Mouse (Mus musculus) intestine, embryonic 16.5 days (tissue): ENCODE data around the gene Mmp23. TPM values are rescaled to one million over a fixed set of nuclear protein-coding genes. Genes with fewer than 3 reads are reported as not detected.

Experiments
- ATAC-seq: fragments of 200-750 bp; cut with Nextera tagmentation; 2 replicates; pipeline ENCODE4 v1.8.0; 2017; ENCODE audit warnings: moderate TSS enrichment, moderate library complexity
- H3K27ac ChIP-seq: fragments of 300-500 bp; sonication (generic); 2 replicates; pipeline ENCODE4 v1.5.1; 2014; ENCODE audit warnings: mild to moderate bottlenecking, low read length
- H3K27me3 ChIP-seq: fragments of 300-500 bp; sonication (generic); replicated peaks from 2 replicates; pipeline ENCODE4 v1.6.1; 2014; ENCODE audit warnings: low read length, control low read depth, mixed read lengths; ENCODE audit not compliant: control insufficient read depth, insufficient read depth
- H3K36me3 ChIP-seq: fragments of 300-500 bp; sonication (generic); 2 replicates; pipeline ENCODE4 v1.6.1; 2014; ENCODE audit warnings: low read length, control low read depth; ENCODE audit not compliant: control insufficient read depth, insufficient read depth
- H3K4me1 ChIP-seq: fragments of 300-500 bp; sonication (generic); 2 replicates; pipeline ENCODE4 v1.6.1; 2014; ENCODE audit warnings: low read length, control low read depth, mixed read lengths; ENCODE audit not compliant: control insufficient read depth, insufficient read depth
- H3K4me2 ChIP-seq: fragments of 300-500 bp; sonication (generic); 2 replicates; pipeline ENCODE4 v1.6.1; 2014; ENCODE audit warnings: low read depth, low read length, control low read depth
- H3K4me3 ChIP-seq: fragments of 300-500 bp; sonication (generic); 2 replicates; pipeline ENCODE4 v1.5.1; 2014; ENCODE audit warnings: mild to moderate bottlenecking, low read length
- H3K9ac ChIP-seq: fragments of 300-500 bp; sonication (generic); 2 replicates; pipeline ENCODE4 v1.6.1; 2014; ENCODE audit warnings: low read depth, low read length
- H3K9me3 ChIP-seq: fragments of 300-500 bp; sonication (generic); 2 replicates; pipeline ENCODE4 v1.6.1; 2016; ENCODE audit warnings: low read length, control low read depth; ENCODE audit not compliant: control insufficient read depth
- WGBS: fragments of 180-500 bp; shearing (Covaris S2); extraction: QIAGEN DNeasy Blood & Tissue Kit; methylation state at CpG from one replicate; pipeline ENCODE4 v1.1.7; 2014; 5-methylcytosine and 5-hydroxymethylcytosine counted together
- polyA plus RNA-seq: library from polyadenylated mRNA; unstranded; fragments of >200 nt; fragmentation: Nextera tagmentation; extraction: Ambion mirVana; gene quantifications from 2 replicates; pipeline ENCODE4 v1.2.1, GENCODE M21; 2015

Gene Mmp23
- polyA plus RNA-seq, result 39.6 and 41.3 TPM in 2 replicates

DNA sequence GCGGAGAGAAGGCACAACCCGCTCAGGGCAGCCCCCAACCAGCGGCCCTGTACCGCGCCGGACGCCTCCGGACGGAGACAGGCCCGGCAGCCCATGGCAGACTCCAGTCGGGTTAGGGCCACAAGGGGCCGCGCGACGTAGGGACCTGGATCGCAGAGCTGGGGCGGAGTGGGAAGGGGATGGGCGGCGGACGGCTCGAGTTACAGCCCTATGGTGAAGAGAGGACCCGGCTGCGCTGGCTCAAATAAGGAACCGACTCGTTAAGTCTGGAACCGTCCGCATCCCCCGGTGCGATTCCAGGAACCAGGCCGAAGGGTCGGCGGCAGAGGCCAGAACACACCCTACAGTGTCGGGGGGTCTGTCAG is at the start of gene Mmp23:
Gene Mmp23, minus strand, starts transcription at position 299 of the 365 bp plus-strand sequence.
- Histone ChIP-seq H3K4me1 (peaks cover 43% of the 10 kb centered on the region), H3K27ac (peak within 1 kb of the TSS; percentile 82), H3K4me3 (peak within 1 kb of the TSS; percentile 49), H3K27me3 (no peaks in the 10 kb centered on the region; the same call in 1 of the 2 replicates), H3K9ac (peak within 1 kb of the TSS; percentile 73), H3K4me2 (peak within 1 kb of the TSS; percentile 73), H3K9me3 (no peaks in the 10 kb centered on the region), H3K36me3 (peaks cover 21% of the 10 kb centered on the region)
- peak; percentile 26 for ATAC-seq
- WGBS, result under 1% methylated on average over 33 of the region's 33 CpGs

DNA sequence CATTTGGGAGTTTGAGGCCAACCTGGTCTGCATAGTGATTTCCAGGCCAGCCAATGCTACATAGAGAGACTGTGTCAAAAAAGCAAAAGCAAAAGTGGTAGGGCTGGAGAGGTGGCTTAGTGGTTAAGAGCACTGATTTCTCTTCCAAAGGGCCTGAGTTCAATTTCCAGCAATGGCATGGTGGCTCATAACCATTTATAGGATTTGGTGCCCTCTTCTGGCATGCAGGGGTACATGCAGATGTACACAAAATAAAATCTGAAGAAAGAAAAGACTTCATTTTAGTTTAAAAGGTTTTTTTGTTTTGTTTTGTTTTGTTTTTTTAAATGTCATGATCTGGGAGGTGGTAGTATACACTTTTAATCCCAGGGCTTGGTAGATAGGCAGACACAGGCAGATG is 47.2 kb upstream of the Mmp23 start:
- Histone ChIP-seq H3K4me1 (peaks cover 12% of the 10 kb centered on the region), H3K9me3 (no peaks in the 10 kb centered on the region), H3K27ac (no peak overlapping the region), H3K27me3 (no peaks in the 10 kb centered on the region), H3K4me3 (no peak overlapping the region), H3K36me3 (no peaks in the 10 kb centered on the region), H3K9ac (no peak overlapping the region), H3K4me2 (no peak overlapping the region)
- ATAC-seq, result no peak

DNA sequence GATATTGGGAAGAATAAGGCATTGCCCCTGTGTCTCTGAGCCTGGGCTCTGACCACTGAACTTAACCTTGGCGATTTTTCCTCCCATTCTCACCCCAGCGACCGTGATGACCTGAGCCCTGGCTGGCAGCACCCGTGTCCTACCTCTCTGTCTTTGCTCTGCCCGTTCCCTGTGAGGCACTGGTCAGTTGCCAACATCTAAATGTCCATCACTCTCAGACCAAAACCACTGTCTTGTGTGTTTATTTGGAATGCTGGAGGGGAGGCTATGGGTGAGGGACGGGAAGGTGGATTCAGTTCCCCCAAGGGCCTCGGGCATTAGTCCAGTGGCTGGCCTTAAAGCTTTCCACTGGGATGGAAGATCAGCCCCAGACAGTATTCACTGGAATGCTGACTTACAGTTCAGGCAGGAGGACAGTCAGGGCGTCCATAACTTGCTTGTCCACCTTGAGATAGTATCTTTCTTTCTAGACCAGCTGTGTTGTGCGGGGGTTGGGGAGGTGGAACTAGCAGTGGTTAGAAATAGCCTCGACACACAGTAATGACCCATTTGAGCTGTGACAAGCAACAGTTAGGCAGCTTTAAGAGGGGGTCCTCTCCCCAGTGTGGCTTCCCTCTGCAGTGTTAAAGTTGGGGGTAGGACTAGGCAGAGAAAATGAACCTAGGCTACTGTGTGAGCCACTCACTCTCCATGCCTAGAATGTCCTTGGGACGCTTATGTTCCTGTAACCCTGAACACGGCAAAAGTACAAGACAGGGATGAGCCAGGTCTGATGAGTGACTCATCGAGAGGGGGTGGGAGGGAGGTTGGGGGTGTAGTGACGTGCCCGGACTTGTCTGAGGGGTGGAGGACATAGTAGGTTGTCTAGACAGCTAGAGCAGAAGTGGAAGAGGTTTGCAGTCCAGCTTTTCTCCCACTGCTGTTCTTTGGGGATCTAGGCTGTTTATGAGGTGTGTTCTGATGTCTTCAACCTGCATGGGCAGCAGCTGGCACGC is 43.4 kb upstream of the Mmp23 start:
- Histone ChIP-seq H3K4me2 (no peak overlapping the region), H3K4me1 (peaks cover 19% of the 10 kb centered on the region)

DNA sequence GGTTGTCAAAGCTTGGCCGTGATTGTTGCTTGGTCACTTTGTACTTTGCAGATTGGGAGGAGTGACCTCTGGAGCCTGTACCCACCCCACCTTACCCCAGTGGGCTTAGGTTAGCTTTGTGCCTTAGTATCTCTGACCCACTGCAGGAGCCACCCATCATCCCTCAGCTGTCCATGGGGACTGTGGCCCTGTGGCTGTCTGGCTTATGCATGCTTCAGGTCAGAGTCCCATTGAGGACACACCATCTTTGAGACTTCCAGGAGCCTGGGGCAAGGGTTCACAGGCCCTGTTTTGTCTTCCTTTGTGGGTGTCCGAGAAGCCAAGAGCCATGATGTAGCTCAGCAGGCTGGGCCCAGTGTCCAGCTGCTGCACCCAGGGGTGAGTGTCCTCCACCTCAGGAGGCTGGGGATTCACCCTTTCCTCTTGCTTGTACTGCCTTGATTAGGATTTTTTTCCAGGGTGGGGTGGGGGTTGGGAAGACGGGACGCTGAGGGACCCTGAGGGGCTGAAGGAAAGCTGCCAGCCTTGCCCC is 42.4 kb upstream of the Mmp23 start:
- Histone ChIP-seq H3K27ac (no peak overlapping the region), H3K4me3 (peak overlapping the region; percentile 5; the same call in 1 of the 2 replicates), H3K36me3 (no peaks in the 10 kb centered on the region), H3K27me3 (no peaks in the 10 kb centered on the region), H3K9ac (peak overlapping the region; percentile 82), H3K4me1 (peaks cover 19% of the 10 kb centered on the region), H3K9me3 (no peaks in the 10 kb centered on the region), H3K4me2 (peak overlapping the region; percentile 98)
- no peak for ATAC-seq
- WGBS, result 78% methylated on average over 4 of the region's 4 CpGs

More for the DNA sequence above, 43.4 kb upstream of the Mmp23 start:
- Histone ChIP-seq H3K4me3 (0 out of 2 replicates have a peak overlapping the region, but pooled peaks have one; percentile 2), H3K9me3 (no peaks in the 10 kb centered on the region), H3K36me3 (no peaks in the 10 kb centered on the region), H3K27ac (no peak overlapping the region), H3K9ac (peak overlapping the region; percentile 82; the same call in 1 of the 2 replicates), H3K27me3 (no peaks in the 10 kb centered on the region)
- no peak for ATAC-seq
- 69% methylated on average over 16 of the region's 16 CpGs for WGBS

DNA sequence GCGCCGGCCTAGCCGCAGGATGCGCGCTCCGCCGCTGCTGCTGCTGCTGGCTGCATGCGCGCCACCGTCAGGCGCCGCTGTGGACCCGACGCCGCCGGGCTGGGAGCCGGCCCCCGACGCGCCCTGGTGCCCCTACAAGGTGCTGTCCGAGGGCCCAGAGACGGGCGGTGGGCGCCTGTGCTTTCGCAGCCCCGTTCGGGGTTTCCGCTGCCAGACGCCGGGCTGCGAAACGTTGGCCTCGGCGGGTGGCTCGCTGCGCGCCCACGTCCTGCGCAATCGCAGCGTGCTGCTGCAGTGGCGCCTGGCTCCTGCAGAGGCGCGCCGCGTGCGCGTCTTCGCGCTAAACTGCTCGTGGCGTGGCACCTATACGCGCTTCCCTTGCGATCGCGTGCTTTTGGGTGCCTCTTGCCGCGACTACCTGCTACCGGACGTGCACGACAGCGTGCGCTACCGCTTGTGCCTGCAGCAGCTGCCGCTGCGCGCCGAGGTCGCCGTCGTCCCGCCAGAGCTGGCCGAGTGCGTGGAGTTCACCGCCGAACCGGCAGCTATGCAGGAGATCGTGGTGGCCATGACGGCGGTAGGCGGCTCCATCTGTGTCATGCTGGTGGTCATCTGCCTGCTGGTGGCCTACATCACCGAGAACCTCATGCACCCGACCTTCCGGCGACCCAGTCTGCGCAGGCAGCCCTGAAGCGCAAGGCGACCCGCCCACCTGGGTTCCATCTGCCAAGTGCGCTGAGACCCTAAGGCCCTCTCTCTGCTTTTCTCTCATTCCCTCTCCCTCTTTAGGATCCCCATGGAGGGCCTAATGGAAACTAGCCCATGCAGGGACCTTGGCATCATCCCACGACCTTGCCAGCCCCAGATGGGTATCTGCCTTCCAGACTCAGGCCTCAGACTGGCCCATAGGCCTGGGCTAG is 41.6 kb upstream of the Mmp23 start:
- H3K36me3 ChIP-seq, result no peaks in the 10 kb centered on the region
- peak overlapping the region; percentile 98 for H3K4me2 ChIP-seq
- no peaks in the 10 kb centered on the region for H3K9me3 ChIP-seq
- H3K9ac ChIP-seq, result peak overlapping the region; percentile 82
- no peak overlapping the region for H3K27ac ChIP-seq
- peaks cover 19% of the 10 kb centered on the region for H3K4me1 ChIP-seq
- no peaks in the 10 kb centered on the region for H3K27me3 ChIP-seq
- ATAC-seq, result peak; percentile 72
- 2% methylated on average over 92 of the region's 92 CpGs for WGBS
- peak overlapping the region; percentile 76 for H3K4me3 ChIP-seq

DNA sequence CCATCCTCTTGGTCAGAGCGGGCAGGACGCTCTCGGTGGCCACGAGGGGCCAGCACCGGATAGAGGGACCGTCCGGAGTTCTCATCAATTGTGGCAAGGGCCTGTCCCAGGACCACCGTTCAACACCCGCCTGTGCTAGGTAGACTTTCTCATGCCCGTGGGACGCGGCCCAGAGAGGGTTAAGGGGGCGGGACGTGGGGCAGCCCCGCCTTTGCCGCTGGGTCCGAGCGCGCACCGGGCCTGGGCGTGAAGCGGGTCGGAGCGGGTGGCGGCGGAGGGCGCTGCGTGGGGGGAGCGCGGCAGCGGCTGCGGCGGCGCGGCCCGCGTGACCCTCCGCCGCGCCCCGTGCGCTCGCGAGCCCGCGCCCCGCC is 40.9 kb upstream of the Mmp23 start, which contains the start of gene Fndc10:
Gene Fndc10, plus strand, starts transcription at position 232 of the 371 bp plus-strand sequence.
- Histone ChIP-seq H3K27me3 (no peaks in the 10 kb centered on the region), H3K9me3 (no peaks in the 10 kb centered on the region), H3K4me3 (peak within 1 kb of the TSS; percentile 76), H3K36me3 (no peaks in the 10 kb centered on the region), H3K4me2 (peak within 1 kb of the TSS; percentile 98), H3K27ac (no peak within 1 kb of the TSS), H3K4me1 (peaks cover 19% of the 10 kb centered on the region), H3K9ac (peak within 1 kb of the TSS; percentile 82)
- WGBS, result under 1% methylated on average over 25 of the region's 47 CpGs
- peak; percentile 81 for ATAC-seq

DNA sequence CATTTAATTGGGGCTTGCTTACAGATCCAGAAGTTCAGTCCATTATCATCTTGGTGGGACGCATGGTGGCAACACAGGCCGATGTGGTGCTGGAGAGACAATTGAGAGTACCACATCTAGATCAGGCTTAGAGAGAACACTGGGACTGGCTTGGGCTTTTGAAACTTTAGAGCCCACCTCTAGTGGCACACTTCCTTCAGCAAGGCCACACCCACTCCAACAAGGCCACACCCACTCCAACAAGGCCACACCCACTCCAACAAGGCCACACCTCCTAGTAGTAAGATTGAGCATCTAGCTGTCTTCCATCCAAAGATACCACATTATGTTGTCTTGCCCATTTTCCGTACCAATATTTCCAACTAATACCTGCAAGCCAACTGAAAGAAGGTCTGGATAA is 39.2 kb upstream of the Mmp23 start:
- no peak overlapping the region for H3K9ac ChIP-seq
- H3K9me3 ChIP-seq, result no peaks in the 10 kb centered on the region
- peaks cover 19% of the 10 kb centered on the region for H3K4me1 ChIP-seq
- H3K27ac ChIP-seq, result no peak overlapping the region
- H3K4me3 ChIP-seq, result no peak overlapping the region
- no peak for ATAC-seq
- no peaks in the 10 kb centered on the region for H3K36me3 ChIP-seq
- no peak overlapping the region for H3K4me2 ChIP-seq
- H3K27me3 ChIP-seq, result no peaks in the 10 kb centered on the region
- WGBS, result 95% methylated on average over 3 of the region's 3 CpGs

DNA sequence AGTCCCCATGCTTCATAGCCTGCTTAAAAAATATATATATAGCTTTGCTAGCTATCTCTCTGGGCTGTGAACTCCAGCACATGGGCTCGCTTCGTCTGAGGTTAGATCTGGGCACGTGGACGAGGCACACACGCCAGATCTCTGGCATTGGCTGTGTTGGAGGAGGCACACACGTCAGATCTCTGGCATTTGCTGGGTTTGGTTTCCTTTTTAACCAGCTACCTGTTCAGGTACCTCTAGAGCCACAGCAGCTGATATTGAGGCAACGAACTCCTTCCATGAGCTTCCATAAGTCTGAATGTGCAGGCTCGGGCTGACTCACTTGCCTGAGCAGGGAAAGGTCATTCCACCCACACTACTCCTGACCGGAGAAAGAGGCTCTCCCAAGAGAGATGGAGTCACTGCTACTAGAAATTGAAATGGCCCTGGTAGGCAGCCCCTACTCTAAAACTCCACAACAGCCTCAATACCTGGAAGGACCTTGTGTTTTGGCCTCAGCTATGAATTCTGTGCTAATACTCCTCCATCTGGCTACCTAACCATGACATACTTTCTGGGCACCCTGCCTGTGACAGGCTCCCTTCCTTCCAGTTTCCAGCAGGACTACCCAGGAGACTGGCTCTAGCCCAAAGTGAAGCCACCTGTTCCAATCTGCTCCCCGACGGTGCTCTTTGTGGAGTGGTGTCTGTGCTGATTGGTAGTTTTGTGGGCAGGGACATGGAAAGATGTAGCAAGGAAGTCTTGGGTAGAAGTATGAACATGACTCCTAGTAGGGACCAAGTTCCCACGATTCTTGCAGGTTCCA is 37.6 kb upstream of the Mmp23 start:
- Histone ChIP-seq H3K9ac (no peak overlapping the region), H3K36me3 (no peaks in the 10 kb centered on the region), H3K9me3 (no peaks in the 10 kb centered on the region), H3K4me2 (no peak overlapping the region), H3K4me1 (peaks cover 10% of the 10 kb centered on the region), H3K4me3 (no peak overlapping the region), H3K27me3 (no peaks in the 10 kb centered on the region), H3K27ac (no peak overlapping the region)
- ATAC-seq, result no peak
- 82% methylated on average over 12 of the region's 12 CpGs for WGBS
